ENCODE assay signal across 8 mouse cellular contexts in genomic region chr2:163659431-163659830, GRCm38 (mm10). TPM values are rescaled to one million over a fixed set of nuclear protein-coding genes. Genes with fewer than 3 reads are reported as not detected.
DNase-seq lines count a peak whose midpoint lies in the region; ATAC-seq and TF ChIP-seq lines count a peak whose summit lies in the region.

No protein-coding gene starts in this region.

- no peak overlapping the region for H3K9ac ChIP-seq in hindbrain, embryonic 16.5 days (ENCODE audit: low read depth, low read length)
- no peak overlapping the region for H3K9ac ChIP-seq in midbrain, postnatal 0 days (replicated peaks; ENCODE audit: low read length, poor library complexity, severe bottlenecking)

- peak overlapping the region; percentile 72 for H3K27ac ChIP-seq in brown adipose tissue, adult 24 weeks (replicated peaks; ENCODE audit: low read depth, low read length)
- H3K27ac ChIP-seq in hindbrain, embryonic 16.5 days (ENCODE audit: low read depth, low read length): no peak overlapping the region
- no peak overlapping the region for H3K27ac ChIP-seq in midbrain, postnatal 0 days (ENCODE audit: low read depth, low read length)

- 75% methylated on average over 12 of the region's 12 CpGs for WGBS in lung, adult 2 months
- 80% methylated on average over 12 of the region's 12 CpGs for WGBS in hindbrain, embryonic 16.5 days
- 79% methylated on average over 12 of the region's 12 CpGs for WGBS in midbrain, postnatal 0 days

- no peaks in the 10 kb centered on the region for H3K27me3 ChIP-seq in hindbrain, embryonic 16.5 days (replicated peaks; ENCODE audit: control insufficient read depth, insufficient read depth, low read length)
- no peaks in the 10 kb centered on the region for H3K27me3 ChIP-seq in midbrain, postnatal 0 days (ENCODE audit: insufficient read depth, low read length)

- no peak for ATAC-seq in hindbrain, embryonic 16.5 days
- ATAC-seq in midbrain, postnatal 0 days (ENCODE audit: low FRiP score): no peak
- ATAC-seq in megakaryocyte-erythroid progenitor cell, adult 5-6 weeks (replicated peaks; ENCODE audit: low FRiP score, low TSS enrichment, poor library complexity, severe bottlenecking): no peak

- peak overlapping the region; percentile 95 for H3K4me3 ChIP-seq in lung, adult 2 months (replicated peaks; ENCODE audit: extremely low read depth, low read depth, low read length)
- peak overlapping the region; percentile 96 for H3K4me3 ChIP-seq in brown adipose tissue, adult 24 weeks (ENCODE audit: insufficient read depth, low read depth, low read length)
- peak overlapping the region; percentile 81 for H3K4me3 ChIP-seq in hindbrain, embryonic 16.5 days (ENCODE audit: low read length)
- peak overlapping the region; percentile 68; the same call in 1 of the 2 replicates for H3K4me3 ChIP-seq in midbrain, postnatal 0 days (ENCODE audit: low read depth, low read length)

- no peak for TF ChIP-seq POLR2A in lung, adult 2 months (IDR thresholded peaks at IDR 0.05; ENCODE audit: borderline replicate concordance, extremely low read depth, low read depth, low read length)

- peak overlapping the region; percentile 72 for H3K4me2 ChIP-seq in hindbrain, embryonic 16.5 days (ENCODE audit: low read length)
- H3K4me2 ChIP-seq in midbrain, postnatal 0 days (ENCODE audit: low read depth, low read length, poor library complexity, severe bottlenecking): peak overlapping the region; percentile 58

- no peaks in the 10 kb centered on the region for H3K9me3 ChIP-seq in hindbrain, embryonic 16.5 days (ENCODE audit: control insufficient read depth, low read length)
- no peaks in the 10 kb centered on the region for H3K9me3 ChIP-seq in midbrain, postnatal 0 days (ENCODE audit: low read length)

- DNase-seq in lung, adult 2 months: no peak
- DNase-seq in lung, postnatal 36 days: no peak
- DNase-seq in midbrain, postnatal 0 days (ENCODE audit: low spot score): no peak
- DNase-seq in cerebellum, postnatal 10 days: no peak
- DNase-seq in right cerebral cortex, adult 18-20 months: no peak

- no peaks in the 10 kb centered on the region for H3K36me3 ChIP-seq in hindbrain, embryonic 16.5 days (ENCODE audit: control insufficient read depth, insufficient read depth, low read length)
- no peaks in the 10 kb centered on the region for H3K36me3 ChIP-seq in midbrain, postnatal 0 days (ENCODE audit: insufficient read depth, low read length)

- no peak for TF ChIP-seq CTCF in lung, adult 2 months (IDR thresholded peaks at IDR 0.05; ENCODE audit: insufficient read depth, low read length)
- no peak for TF ChIP-seq CTCF in midbrain, postnatal 0 days (IDR thresholded peaks at IDR 0.05)

- peaks cover 11% of the 10 kb centered on the region for H3K4me1 ChIP-seq in lung, adult 2 months (ENCODE audit: control insufficient read depth, insufficient read depth, low read length)
- peaks cover 25% of the 10 kb centered on the region for H3K4me1 ChIP-seq in brown adipose tissue, adult 24 weeks (ENCODE audit: control insufficient read depth, insufficient read depth, insufficient read length, low read length)
- H3K4me1 ChIP-seq in hindbrain, embryonic 16.5 days (ENCODE audit: control insufficient read depth, insufficient read depth, low read depth, low read length): peaks cover 11% of the 10 kb centered on the region
- 0 out of 2 replicates have a peak, but pooled peaks cover 3% of the 10 kb centered on the region for H3K4me1 ChIP-seq in midbrain, postnatal 0 days (ENCODE audit: insufficient read depth, low read length)

RNA-seq across cellular contexts. Expression of gene Pkig, which starts 1.2 kb away (rescaled TPM):
- 167 and 180 TPM in 2 replicates for polyA plus RNA-seq in lung, adult 2 months (2012; rRNA removed)
- 9.5 and 19.7 TPM in 2 replicates for polyA plus RNA-seq in brown adipose tissue, adult 24 weeks (2012; ENCODE audit: insufficient read depth, insufficient read length, missing spikeins)
- polyA plus RNA-seq in hindbrain, embryonic 16.5 days (2015; fragmentation: Nextera tagmentation; extraction: Ambion mirVana): 126 and 127 TPM in 2 replicates
- total RNA-seq in midbrain, postnatal 0 days (2014; rRNA removed): 90.5 and 102 TPM in 2 replicates
- 153 and 161 TPM in 2 replicates for polyA plus RNA-seq in midbrain, postnatal 0 days (2015; fragmentation: Nextera tagmentation; extraction: Ambion mirVana)
- total RNA-seq in megakaryocyte-erythroid progenitor cell, adult 5-6 weeks (2014; fragmentation: Nextera tagmentation): 92.1 and 105 TPM in 2 replicates
- total RNA-seq in megakaryocyte-erythroid progenitor cell, adult 5-6 weeks (2017): 38.2 and 70.3 TPM in 2 replicates

RNA-seq across cellular contexts. Expression of gene Serinc3, which starts 14.5 kb away (rescaled TPM):
- 368 and 417 TPM in 2 replicates for polyA plus RNA-seq in lung, adult 2 months (2012; rRNA removed)
- 113 and 134 TPM in 2 replicates for polyA plus RNA-seq in brown adipose tissue, adult 24 weeks (2012; ENCODE audit: insufficient read depth, insufficient read length, missing spikeins)
- 38.6 and 41.2 TPM in 2 replicates for polyA plus RNA-seq in hindbrain, embryonic 16.5 days (2015; fragmentation: Nextera tagmentation; extraction: Ambion mirVana)
- 96.1 and 101 TPM in 2 replicates for total RNA-seq in midbrain, postnatal 0 days (2014; rRNA removed)
- polyA plus RNA-seq in midbrain, postnatal 0 days (2015; fragmentation: Nextera tagmentation; extraction: Ambion mirVana): 35.9 and 36.9 TPM in 2 replicates
- total RNA-seq in megakaryocyte-erythroid progenitor cell, adult 5-6 weeks (2014; fragmentation: Nextera tagmentation): 438 and 460 TPM in 2 replicates
- 469 and 531 TPM in 2 replicates for total RNA-seq in megakaryocyte-erythroid progenitor cell, adult 5-6 weeks (2017)

RNA-seq across cellular contexts. Expression of gene Ttpal, which starts 57.3 kb away (rescaled TPM):
- 23.4 and 25.8 TPM in 2 replicates for polyA plus RNA-seq in lung, adult 2 months (2012; rRNA removed)
- 4.8 and 5.8 TPM in 2 replicates for polyA plus RNA-seq in brown adipose tissue, adult 24 weeks (2012; ENCODE audit: insufficient read depth, insufficient read length, missing spikeins)
- polyA plus RNA-seq in hindbrain, embryonic 16.5 days (2015; fragmentation: Nextera tagmentation; extraction: Ambion mirVana): 37.6 and 43.2 TPM in 2 replicates
- 76.2 and 91.9 TPM in 2 replicates for total RNA-seq in midbrain, postnatal 0 days (2014; rRNA removed)
- 33.5 and 34.7 TPM in 2 replicates for polyA plus RNA-seq in midbrain, postnatal 0 days (2015; fragmentation: Nextera tagmentation; extraction: Ambion mirVana)
- 15.6 and 27.3 TPM in 2 replicates for total RNA-seq in megakaryocyte-erythroid progenitor cell, adult 5-6 weeks (2014; fragmentation: Nextera tagmentation)
- total RNA-seq in megakaryocyte-erythroid progenitor cell, adult 5-6 weeks (2017): 9.0 and 10.9 TPM in 2 replicates
